8 mouse cellular contexts compared by ENCODE assay signal in the genomic region with DNA sequence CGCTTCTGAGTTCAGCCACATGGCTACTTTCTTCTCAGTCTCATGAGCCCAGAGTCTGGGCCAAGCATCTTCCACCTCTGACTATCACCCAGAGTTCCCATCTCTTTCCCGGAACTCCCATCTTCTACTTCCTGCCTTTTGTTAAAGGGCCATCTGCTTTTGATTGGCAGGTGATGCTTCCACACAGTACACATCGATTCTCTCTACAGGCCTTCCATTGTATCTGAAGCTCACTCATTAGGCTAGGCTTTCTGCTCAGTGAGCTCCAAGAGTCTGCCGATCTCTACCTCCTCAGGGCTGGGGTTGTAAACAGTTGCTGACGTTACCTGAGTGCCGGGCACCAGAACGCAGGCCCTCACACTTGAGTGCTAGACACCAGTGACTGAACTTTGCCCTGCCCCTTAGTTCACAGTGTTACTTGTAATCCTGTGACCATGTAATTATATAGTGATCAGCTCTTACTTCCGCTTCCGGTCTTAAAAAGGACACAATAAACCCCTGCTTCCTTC. TPM values are rescaled to one million over a fixed set of nuclear protein-coding genes. Genes with fewer than 3 reads are reported as not detected.
A peak's percentile ranks its signal among the peaks of the same experiment; 100 is the strongest.
DNase-seq lines count a peak whose midpoint lies in the region; ATAC-seq and TF ChIP-seq lines count a peak whose summit lies in the region.

A gene (plus strand): TSS at position 459 of the 509 bp plus-strand sequence.

- H3K9me3 ChIP-seq in embryonic facial prominence, embryonic 14.5 days (ENCODE audit: control insufficient read depth, low read length) = no peaks in the 10 kb centered on the region
- H3K9me3 ChIP-seq in heart, embryonic 16.5 days (replicated peaks; ENCODE audit: control insufficient read depth, low read length) = no peaks in the 10 kb centered on the region
- H3K9me3 ChIP-seq in neural tube, embryonic 14.5 days (ENCODE audit: control insufficient read depth, low read length) = no peaks in the 10 kb centered on the region

- H3K4me3 ChIP-seq in spleen, adult 2 months (ENCODE audit: extremely low read depth, insufficient read depth, insufficient read length) = peak within 1 kb of the TSS; percentile 20; the same call in 1 of the 2 replicates
- 0 out of 2 replicates have a peak within 1 kb of the TSS, but pooled peaks have one; percentile 92 for H3K4me3 ChIP-seq in embryonic facial prominence, embryonic 14.5 days (ENCODE audit: low read depth, low read length)
- H3K4me3 ChIP-seq in heart, embryonic 16.5 days (ENCODE audit: low read length) = 0 out of 2 replicates have a peak within 1 kb of the TSS, but pooled peaks have one; percentile 14
- no peak within 1 kb of the TSS; the same call in 1 of the 2 replicates for H3K4me3 ChIP-seq in neural tube, embryonic 14.5 days (ENCODE audit: low read depth, low read length)

- no peaks in the 10 kb centered on the region for H3K27me3 ChIP-seq in spleen, adult 2 months (ENCODE audit: control insufficient read depth, insufficient read depth, low read length)
- no peaks in the 10 kb centered on the region for H3K27me3 ChIP-seq in embryonic facial prominence, embryonic 14.5 days (replicated peaks; ENCODE audit: control insufficient read depth, insufficient read depth, low read length)
- H3K27me3 ChIP-seq in heart, embryonic 16.5 days (ENCODE audit: control insufficient read depth, insufficient read depth, low read length) = no peaks in the 10 kb centered on the region
- H3K27me3 ChIP-seq in neural tube, embryonic 14.5 days (ENCODE audit: control insufficient read depth, insufficient read depth, low read length) = no peaks in the 10 kb centered on the region

- H3K4me1 ChIP-seq in spleen, adult 2 months (ENCODE audit: control insufficient read depth, insufficient read depth, insufficient read length) = peaks cover 10% of the 10 kb centered on the region; the same call in 1 of the 2 replicates
- peaks cover 8% of the 10 kb centered on the region for H3K4me1 ChIP-seq in embryonic facial prominence, embryonic 14.5 days (ENCODE audit: control insufficient read depth, insufficient read depth, low read length)
- peaks cover 23% of the 10 kb centered on the region for H3K4me1 ChIP-seq in heart, embryonic 16.5 days (ENCODE audit: control insufficient read depth, insufficient read depth, low read length)
- H3K4me1 ChIP-seq in neural tube, embryonic 14.5 days (ENCODE audit: control insufficient read depth, insufficient read depth, low read length) = peaks cover 14% of the 10 kb centered on the region

- no peak for ATAC-seq in embryonic facial prominence, embryonic 14.5 days (ENCODE audit: low read depth)
- no peak for ATAC-seq in heart, embryonic 16.5 days (replicated peaks; ENCODE audit: extremely low read depth, insufficient read depth, low FRiP score)
- no peak for ATAC-seq in neural tube, embryonic 14.5 days (ENCODE audit: low read depth)

- peaks cover 3% of the 10 kb centered on the region; the same call in 1 of the 2 replicates for H3K36me3 ChIP-seq in spleen, adult 2 months (ENCODE audit: control insufficient read depth, insufficient read depth, low read length)
- 0 out of 2 replicates have a peak, but pooled peaks cover 3% of the 10 kb centered on the region for H3K36me3 ChIP-seq in embryonic facial prominence, embryonic 14.5 days (ENCODE audit: control insufficient read depth, insufficient read depth, low read length)
- no peaks in the 10 kb centered on the region for H3K36me3 ChIP-seq in heart, embryonic 16.5 days (ENCODE audit: control insufficient read depth, insufficient read depth)
- H3K36me3 ChIP-seq in neural tube, embryonic 14.5 days (ENCODE audit: control insufficient read depth, insufficient read depth, low read length) = no peaks in the 10 kb centered on the region

- intact Hi-C loops in left cerebral cortex, postnatal 4 days (cut with DNase I) = no loop called here

- peak within 1 kb of the TSS; percentile 31 for H3K4me2 ChIP-seq in embryonic facial prominence, embryonic 14.5 days (ENCODE audit: low read depth, low read length)
- H3K4me2 ChIP-seq in heart, embryonic 16.5 days (ENCODE audit: low read depth, low read length) = peak within 1 kb of the TSS; percentile 45; the same call in 1 of the 2 replicates
- H3K4me2 ChIP-seq in neural tube, embryonic 14.5 days (ENCODE audit: low read depth, low read length) = peak within 1 kb of the TSS; percentile 30; the same call in 1 of the 2 replicates

- no peak within 1 kb of the TSS for H3K9ac ChIP-seq in embryonic facial prominence, embryonic 14.5 days (ENCODE audit: low read depth, low read length)
- H3K9ac ChIP-seq in heart, embryonic 16.5 days (ENCODE audit: low read length) = no peak within 1 kb of the TSS
- H3K9ac ChIP-seq in neural tube, embryonic 14.5 days (replicated peaks; ENCODE audit: low read depth, low read length) = no peak within 1 kb of the TSS

- no peak within 1 kb of the TSS for H3K27ac ChIP-seq in spleen, adult 2 months (ENCODE audit: insufficient read depth, low read length)
- H3K27ac ChIP-seq in embryonic facial prominence, embryonic 14.5 days (replicated peaks; ENCODE audit: low read depth, low read length) = no peak within 1 kb of the TSS
- no peak within 1 kb of the TSS for H3K27ac ChIP-seq in heart, embryonic 16.5 days (ENCODE audit: low read length)
- no peak within 1 kb of the TSS for H3K27ac ChIP-seq in neural tube, embryonic 14.5 days (ENCODE audit: low read depth, low read length)

- WGBS in spleen, adult 2 months = 95% methylated on average over 9 of the region's 9 CpGs
- 88% methylated on average over 9 of the region's 9 CpGs for WGBS in embryonic facial prominence, embryonic 14.5 days
- WGBS in heart, embryonic 16.5 days = 93% methylated on average over 9 of the region's 9 CpGs
- 94% methylated on average over 9 of the region's 9 CpGs for WGBS in neural tube, embryonic 14.5 days

- TF ChIP-seq CTCF in spleen, adult 2 months (IDR thresholded peaks at IDR 0.05; ENCODE audit: extremely low read depth, insufficient read depth, insufficient read length, insufficient replicate concordance) = no peak

- TF ChIP-seq POLR2A in spleen, adult 2 months (IDR thresholded peaks at IDR 0.05; ENCODE audit: low read depth, low read length) = no peak

- no peak for DNase-seq in spleen, adult 2 months (ENCODE audit: low read depth in 1 of 2, low spot score in 2 of 2)
- no peak for DNase-seq in spleen, adult 18-20 months
- DNase-seq in embryonic facial prominence, embryonic 14.5 days (ENCODE audit: low spot score) = no peak
- no peak for DNase-seq in left cerebral cortex, postnatal 4 days
- DNase-seq in spleen, postnatal 4 days (ENCODE audit: low spot score in 2 of 2) = no peak
- no peak for DNase-seq in cerebellum, postnatal 10 days

RNA-seq across cellular contexts. Expression of the gene that starts here (rescaled TPM):
- 32.0 and 32.2 TPM in 2 replicates for polyA plus RNA-seq in spleen, adult 2 months (2012; rRNA removed)
- polyA plus RNA-seq in embryonic facial prominence, embryonic 14.5 days (2014; fragmentation: Nextera tagmentation; extraction: Ambion mirVana) = 135 and 142 TPM in 2 replicates
- polyA plus RNA-seq in heart, embryonic 16.5 days (2015; fragmentation: Nextera tagmentation; extraction: Ambion mirVana) = 166 and 168 TPM in 2 replicates
- 10 to 100 TPM; 33.5 to 33.8 TPM for total RNA-seq in left cerebral cortex, postnatal 4 days (2021)
- polyA plus RNA-seq in neural tube, embryonic 14.5 days (2014; fragmentation: Nextera tagmentation; extraction: Ambion mirVana) = 57.1 and 60.0 TPM in 2 replicates
